Comparison of ENCODE assay signal across 8 mouse cellular contexts in genomic region chr10:97345347-97345746, GRCm38 (mm10).
DNase-seq lines count a peak whose midpoint lies in the region; ATAC-seq and TF ChIP-seq lines count a peak whose summit lies in the region.

No protein-coding gene starts in this region.

- TF ChIP-seq POLR2A in limb, embryonic 14.5 days (IDR thresholded peaks at IDR 0.05; ENCODE audit: borderline replicate concordance, extremely low read depth, insufficient read depth, insufficient read length), result no peak

- no peaks in the 10 kb centered on the region for H3K4me1 ChIP-seq in kidney, embryonic 15.5 days
- no peaks in the 10 kb centered on the region for H3K4me1 ChIP-seq in limb, embryonic 14.5 days (ENCODE audit: control insufficient read depth, insufficient read depth, low read length)
- H3K4me1 ChIP-seq in neural tube, embryonic 11.5 days (ENCODE audit: control insufficient read depth, insufficient read depth, low read length), result no peaks in the 10 kb centered on the region
- no peaks in the 10 kb centered on the region for H3K4me1 ChIP-seq in stomach, embryonic 15.5 days

- DNase-seq in 3134 (ENCODE audit: extremely low read depth, insufficient read length, low spot score), result peak; percentile 6
- DNase-seq in adrenal gland, adult 2 months, result peak; percentile 67
- DNase-seq in embryo, embryonic 11 days, result peak; percentile 82
- DNase-seq in limb, embryonic 14.5 days (ENCODE audit: low spot score), result peak; percentile 81
- DNase-seq in neural tube, embryonic 11.5 days (ENCODE audit: low spot score), result peak; percentile 84

- WGBS in kidney, embryonic 15.5 days, result 27% methylated on average over 6 of the region's 6 CpGs
- WGBS in limb, embryonic 14.5 days, result 24% methylated on average over 6 of the region's 6 CpGs
- 35% methylated on average over 6 of the region's 6 CpGs for WGBS in neural tube, embryonic 11.5 days
- 27% methylated on average over 6 of the region's 6 CpGs for WGBS in stomach, embryonic 15.5 days

- H3K4me3 ChIP-seq in kidney, embryonic 15.5 days (replicated peaks), result no peak overlapping the region
- H3K4me3 ChIP-seq in limb, embryonic 14.5 days (replicated peaks; ENCODE audit: low read length), result no peak overlapping the region
- H3K4me3 ChIP-seq in neural tube, embryonic 11.5 days (ENCODE audit: low read depth, low read length), result no peak overlapping the region
- H3K4me3 ChIP-seq in stomach, embryonic 15.5 days (replicated peaks), result no peak overlapping the region

- no peaks in the 10 kb centered on the region for H3K9me3 ChIP-seq in kidney, embryonic 15.5 days (replicated peaks)
- no peaks in the 10 kb centered on the region for H3K9me3 ChIP-seq in limb, embryonic 14.5 days (ENCODE audit: control insufficient read depth, low read length)
- H3K9me3 ChIP-seq in neural tube, embryonic 11.5 days (ENCODE audit: control insufficient read depth, low read length), result no peaks in the 10 kb centered on the region
- H3K9me3 ChIP-seq in stomach, embryonic 15.5 days, result no peaks in the 10 kb centered on the region

- no peak overlapping the region for H3K9ac ChIP-seq in kidney, embryonic 15.5 days
- H3K9ac ChIP-seq in limb, embryonic 14.5 days (ENCODE audit: low read depth, low read length, severe bottlenecking), result no peak overlapping the region
- H3K9ac ChIP-seq in neural tube, embryonic 11.5 days (ENCODE audit: low read length), result no peak overlapping the region
- H3K9ac ChIP-seq in stomach, embryonic 15.5 days, result no peak overlapping the region

- H3K27me3 ChIP-seq in kidney, embryonic 15.5 days, result no peaks in the 10 kb centered on the region
- no peaks in the 10 kb centered on the region for H3K27me3 ChIP-seq in limb, embryonic 14.5 days (ENCODE audit: control insufficient read depth, insufficient read depth, low read length)
- H3K27me3 ChIP-seq in neural tube, embryonic 11.5 days (ENCODE audit: control insufficient read depth, insufficient read depth, low read length), result no peaks in the 10 kb centered on the region
- H3K27me3 ChIP-seq in stomach, embryonic 15.5 days (replicated peaks), result no peaks in the 10 kb centered on the region

- ATAC-seq in granulocyte monocyte progenitor cell, adult 5-6 weeks (replicated peaks; ENCODE audit: poor library complexity, severe bottlenecking), result peak; percentile 93
- ATAC-seq in kidney, embryonic 15.5 days (replicated peaks; ENCODE audit: low FRiP score), result 0 out of 2 replicates have a peak, but pooled peaks have one; percentile 56
- peak; percentile 65; the same call in 1 of the 2 replicates for ATAC-seq in limb, embryonic 14.5 days (ENCODE audit: low FRiP score, low read depth)
- peak; percentile 74; the same call in 1 of the 2 replicates for ATAC-seq in neural tube, embryonic 11.5 days (ENCODE audit: insufficient read depth, low FRiP score, low TSS enrichment)
- ATAC-seq in stomach, embryonic 15.5 days (ENCODE audit: insufficient read depth, low FRiP score, low read depth), result peak; percentile 53; the same call in 1 of the 2 replicates

- H3K36me3 ChIP-seq in kidney, embryonic 15.5 days, result no peaks in the 10 kb centered on the region
- H3K36me3 ChIP-seq in limb, embryonic 14.5 days (ENCODE audit: control insufficient read depth, insufficient read depth, low read length), result no peaks in the 10 kb centered on the region
- no peaks in the 10 kb centered on the region for H3K36me3 ChIP-seq in neural tube, embryonic 11.5 days (ENCODE audit: control insufficient read depth, insufficient read depth, low read length)
- H3K36me3 ChIP-seq in stomach, embryonic 15.5 days, result no peaks in the 10 kb centered on the region

- H3K27ac ChIP-seq in kidney, embryonic 15.5 days, result no peak overlapping the region
- H3K27ac ChIP-seq in limb, embryonic 14.5 days (replicated peaks; ENCODE audit: low read depth, low read length), result no peak overlapping the region
- H3K27ac ChIP-seq in neural tube, embryonic 11.5 days (ENCODE audit: low read depth, low read length), result no peak overlapping the region
- H3K27ac ChIP-seq in stomach, embryonic 15.5 days, result no peak overlapping the region

- H3K4me2 ChIP-seq in kidney, embryonic 15.5 days, result no peak overlapping the region
- H3K4me2 ChIP-seq in limb, embryonic 14.5 days (replicated peaks; ENCODE audit: low read depth, low read length, severe bottlenecking), result no peak overlapping the region
- no peak overlapping the region for H3K4me2 ChIP-seq in neural tube, embryonic 11.5 days (ENCODE audit: low read depth)
- H3K4me2 ChIP-seq in stomach, embryonic 15.5 days, result no peak overlapping the region

Comparison
In these comparisons a context has a peak if more than half of its experiments do, and no peak if none do; other contexts are left out.
1. DNase-seq: peak in every context shown above with its lines; median percentile 84 in neural tube, embryonic 11.5 days; 82 in embryo, embryonic 11 days; 81 in limb, embryonic 14.5 days; 67 in adrenal gland, adult 2 months; 6 in 3134.